Mouse (Mus musculus) heart, postnatal 0 days (tissue): ENCODE measurements around the gene Dhx16. TPM values are rescaled to one million over a fixed set of nuclear protein-coding genes. Genes with fewer than 3 reads are reported as not detected.

Experiments
- ATAC-seq: fragments of 200-750 bp; cut with Nextera tagmentation; 2 replicates; pipeline ENCODE4 v1.8.0; 2017; ENCODE audit warnings: low read depth, moderate number of reproducible peaks, moderate library complexity; ENCODE audit not compliant: insufficient read depth
- DNase-seq: peaks from one replicate; pipeline ENCODE4 v3.0.0-alpha.2; 2016; ENCODE audit warnings: low spot score
- H3K27ac ChIP-seq: fragments of 300-500 bp; sonication (generic); 2 replicates; pipeline ENCODE4 v1.5.1; 2014; ENCODE audit warnings: low read depth, mild to moderate bottlenecking
- H3K27me3 ChIP-seq: fragments of 300-500 bp; sonication (generic); 2 replicates; pipeline ENCODE4 v1.6.1; 2014; ENCODE audit warnings: low read length, mixed read lengths; ENCODE audit not compliant: control insufficient read depth, insufficient read depth
- H3K36me3 ChIP-seq: fragments of 300-500 bp; sonication (generic); replicated peaks from 2 replicates; pipeline ENCODE4 v1.6.1; 2014; ENCODE audit warnings: low read length, mixed read lengths; ENCODE audit not compliant: control insufficient read depth, insufficient read depth
- H3K4me1 ChIP-seq: fragments of 300-500 bp; sonication (generic); 2 replicates; pipeline ENCODE4 v1.6.1; 2014; ENCODE audit warnings: antibody characterized with exemption; ENCODE audit not compliant: control insufficient read depth, insufficient read depth
- H3K4me2 ChIP-seq: fragments of 300-500 bp; sonication (generic); 2 replicates; pipeline ENCODE4 v1.6.1; 2014; ENCODE audit warnings: low read depth, mild to moderate bottlenecking, low read length, moderate library complexity
- H3K4me3 ChIP-seq: fragments of 300-500 bp; sonication (generic); 2 replicates; pipeline ENCODE4 v1.5.1; 2014; ENCODE audit warnings: low read depth, low read length
- H3K9ac ChIP-seq: fragments of 300-500 bp; sonication (generic); replicated peaks from 2 replicates; pipeline ENCODE4 v1.6.1; 2014; ENCODE audit warnings: low read depth, low read length, mixed read lengths
- H3K9me3 ChIP-seq: fragments of 300-500 bp; sonication (generic); replicated peaks from 2 replicates; pipeline ENCODE4 v1.6.1; 2016; ENCODE audit warnings: low read length; ENCODE audit not compliant: control insufficient read depth
- CTCF ChIP-seq: IDR thresholded peaks from 2 replicates; pipeline ENCODE4 v1.5.1; 2016; ENCODE audit warnings: antibody characterized with exemption, control low read depth, low read depth
- EP300 ChIP-seq: IDR thresholded peaks from 2 replicates; pipeline ENCODE4 v1.6.1; 2016; ENCODE audit warnings: antibody characterized with exemption, low read depth
- WGBS: fragments of 180-500 bp; shearing (Covaris S2); extraction: QIAGEN DNeasy Blood & Tissue Kit; methylation state at CpG from one replicate; pipeline ENCODE4 v1.1.7; 2014; 5-methylcytosine and 5-hydroxymethylcytosine counted together
- polyA plus RNA-seq: library from polyadenylated mRNA; unstranded; fragments of >200 nt; fragmentation: Nextera tagmentation; extraction: Ambion mirVana; gene quantifications from 2 replicates; pipeline ENCODE4 v1.2.1, GENCODE M21; 2015
- total RNA-seq: library from RNA; depleted of rRNA; stranded (reverse); fragments of >200 nt; gene quantifications from 2 replicates; pipeline ENCODE4 v1.2.3, GENCODE M21; 2014; ENCODE audit warnings: low replicate concordance

The Dhx16 gene
- total and polyA plus RNA-seq, 2 experiments from 2014 or later = 15.0 to 18.2 TPM

GRCm38 (mm10) chr17:35918276-35919059 lies 38.8 kb downstream of the Dhx16 start:
- DNase-seq (peak; percentile 76), ATAC-seq (no peak)
- Histone ChIP-seq H3K4me1 (peaks cover 18% of the 10 kb centered on the region; the same call in 1 of the 2 replicates), H3K27me3 (no peaks in the 10 kb centered on the region), H3K4me3 (peak overlapping the region; percentile 91), H3K36me3 (peaks cover 23% of the 10 kb centered on the region), H3K9me3 (no peaks in the 10 kb centered on the region), H3K9ac (peak overlapping the region; percentile 99), H3K4me2 (peak overlapping the region; percentile 89), H3K27ac (peak overlapping the region; percentile 99)
- TF ChIP-seq EP300 (peak; percentile 51; the same call in 1 of the 2 replicates), CTCF (no peak)
- WGBS = under 1% methylated on average over 11 of the region's 11 CpGs

GRCm38 (mm10) chr17:35919060-35919715 lies 39.6 kb downstream of the Dhx16 start:
- Histone ChIP-seq H3K9ac (peak overlapping the region; percentile 99), H3K4me3 (peak overlapping the region; percentile 91), H3K27ac (peak overlapping the region; percentile 99), H3K9me3 (no peaks in the 10 kb centered on the region), H3K4me1 (peaks cover 18% of the 10 kb centered on the region; the same call in 1 of the 2 replicates), H3K36me3 (peaks cover 26% of the 10 kb centered on the region), H3K27me3 (no peaks in the 10 kb centered on the region), H3K4me2 (peak overlapping the region; percentile 89)
- ATAC-seq = peak; percentile 31
- 8% methylated on average over 7 of the region's 7 CpGs for whole genome bisulfite sequencing
- peak; percentile 99 for DNase-seq
- TF ChIP-seq EP300 = no peak
- TF ChIP-seq CTCF = no peak

- Histone ChIP-seq H3K27ac (peak overlapping the region; percentile 99), H3K27me3 (no peaks in the 10 kb centered on the region), H3K4me3 (peak overlapping the region; percentile 91), H3K9me3 (no peaks in the 10 kb centered on the region), H3K9ac (peak overlapping the region; percentile 2; the same call in 1 of the 2 replicates), H3K36me3 (peaks cover 28% of the 10 kb centered on the region), H3K4me2 (peak overlapping the region; percentile 89; the same call in 1 of the 2 replicates), H3K4me1 (peaks cover 18% of the 10 kb centered on the region; the same call in 1 of the 2 replicates)
- DNase-seq = no peak
- TF ChIP-seq CTCF (no peak), EP300 (no peak)
- WGBS = 30% methylated on average over 6 of the region's 6 CpGs
- no peak for ATAC-seq
Observed at GRCm38 (mm10) chr17:35919864-35920301, 40.3 kb downstream of the Dhx16 start.

GRCm38 (mm10) chr17:35920384-35920783 lies 40.8 kb downstream of the Dhx16 start:
- TF ChIP-seq EP300 (no peak), CTCF (no peak)
- no peak overlapping the region for H3K4me3 ChIP-seq
- H3K4me2 ChIP-seq = no peak overlapping the region
- no peaks in the 10 kb centered on the region for H3K9me3 ChIP-seq
- no peaks in the 10 kb centered on the region for H3K27me3 ChIP-seq
- H3K27ac ChIP-seq = peak overlapping the region; percentile 99
- H3K9ac ChIP-seq = no peak overlapping the region
- WGBS = 74% methylated on average over 1 of the region's 1 CpGs
- no peak for DNase-seq
- H3K4me1 ChIP-seq = peaks cover 15% of the 10 kb centered on the region; the same call in 1 of the 2 replicates
- H3K36me3 ChIP-seq = peaks cover 33% of the 10 kb centered on the region
- ATAC-seq = no peak

- peaks cover 39% of the 10 kb centered on the region for H3K36me3 ChIP-seq
- WGBS = 71% methylated on average over 5 of the region's 5 CpGs
- H3K9ac ChIP-seq = no peak overlapping the region
- DNase-seq = peak; percentile 72
- H3K27ac ChIP-seq = no peak overlapping the region; the same call in 1 of the 2 replicates
- no peak for ATAC-seq
- TF ChIP-seq CTCF (peak; percentile 62), EP300 (no peak)
- no peaks in the 10 kb centered on the region for H3K9me3 ChIP-seq
- H3K4me1 ChIP-seq = peaks cover 12% of the 10 kb centered on the region; the same call in 1 of the 2 replicates
- H3K4me3 ChIP-seq = no peak overlapping the region
- no peaks in the 10 kb centered on the region for H3K27me3 ChIP-seq
- no peak overlapping the region for H3K4me2 ChIP-seq
Observed at GRCm38 (mm10) chr17:35920862-35921562, 41.4 kb downstream of the Dhx16 start.
